Mouse (Mus musculus): ENCODE data around the gene Vmn1r159.
"Not testable (repeated sequence)": the region's sequence is repeated elsewhere in the genome, so short reads cannot be mapped to it uniquely, and the experiment has no call there.

Gene Vmn1r159

GRCm38 (mm10) chr7:22843505-22843904, at the start of gene Vmn1r159:
Vmn1r159 (minus strand) TSS chr7:22843605.
- in situ Hi-C loops (cut with MboI, MseI) = not testable (repeated sequence)

GRCm38 (mm10) chr7:22870924-22871323, 27.5 kb upstream of the Vmn1r159 start, which contains the start of gene Vmn1r160:
Vmn1r160 (plus strand) TSS chr7:22871224.
- in situ Hi-C loops (cut with MboI, MseI) = not testable (repeated sequence)

Data from T-helper 2 cell (primary cell).